Mouse (Mus musculus): Measurements from ENCODE around the gene Adcy9. TPM values are rescaled to one million over a fixed set of nuclear protein-coding genes. Genes with fewer than 3 reads are reported as not detected.

The Adcy9 gene
- polyA plus RNA-seq, 1 experiment from 2014 or later: 1.3 TPM

- Histone ChIP-seq H3K4me1 (ENCODE audit: control insufficient read depth, insufficient read depth, low read length) (no peaks in the 10 kb centered on the region), H3K36me3 (ENCODE audit: control insufficient read depth, insufficient read depth, low read length) (no peaks in the 10 kb centered on the region), H3K27ac (ENCODE audit: low read depth, low read length) (no peak overlapping the region), H3K27me3 (ENCODE audit: control insufficient read depth, insufficient read depth, low read length) (no peaks in the 10 kb centered on the region), H3K9ac (ENCODE audit: low read length) (no peak overlapping the region), H3K9me3 (ENCODE audit: control insufficient read depth, low read length) (no peaks in the 10 kb centered on the region), H3K4me2 (no peak overlapping the region), H3K4me3 (ENCODE audit: low read depth, low read length) (no peak overlapping the region)
- WGBS: 77% methylated on average over 3 of the region's 3 CpGs
- no peak for ATAC-seq (ENCODE audit: low FRiP score)
- DNase-seq (ENCODE audit: low spot score, missing footprints): no peak
Measured at GRCm38 (mm10) chr16:4320856-4321255, 99.4 kb downstream of the Adcy9 start.

GRCm38 (mm10) chr16:4318001-4318526 is 102.2 kb downstream of the Adcy9 start:
- Histone ChIP-seq H3K4me1 (ENCODE audit: control insufficient read depth, insufficient read depth, low read length) (no peaks in the 10 kb centered on the region), H3K27ac (ENCODE audit: low read depth, low read length) (no peak overlapping the region), H3K4me2 (no peak overlapping the region), H3K36me3 (ENCODE audit: control insufficient read depth, insufficient read depth, low read length) (no peaks in the 10 kb centered on the region), H3K4me3 (ENCODE audit: low read depth, low read length) (no peak overlapping the region), H3K9ac (ENCODE audit: low read length) (no peak overlapping the region), H3K9me3 (ENCODE audit: control insufficient read depth, low read length) (no peaks in the 10 kb centered on the region), H3K27me3 (ENCODE audit: control insufficient read depth, insufficient read depth, low read length) (no peaks in the 10 kb centered on the region)
- WGBS: 72% methylated on average over 6 of the region's 6 CpGs
- DNase-seq (ENCODE audit: low spot score, missing footprints) (no peak), ATAC-seq (ENCODE audit: low FRiP score) (no peak)

- H3K36me3 ChIP-seq (ENCODE audit: control insufficient read depth, insufficient read depth, low read length): no peaks in the 10 kb centered on the region
Measured at GRCm38 (mm10) chr16:4316094-4316474, 104.2 kb downstream of the Adcy9 start.

GRCm38 (mm10) chr16:4315352-4316093 is 104.8 kb downstream of the Adcy9 start:
- DNase-seq (ENCODE audit: low spot score, missing footprints): no peak
- 80% methylated on average over 2 of the region's 2 CpGs for WGBS
- Histone ChIP-seq H3K9me3 (ENCODE audit: control insufficient read depth, low read length) (no peaks in the 10 kb centered on the region), H3K4me1 (ENCODE audit: control insufficient read depth, insufficient read depth, low read length) (no peaks in the 10 kb centered on the region), H3K9ac (ENCODE audit: low read length) (no peak overlapping the region), H3K4me2 (no peak overlapping the region), H3K4me3 (ENCODE audit: low read depth, low read length) (no peak overlapping the region), H3K27ac (ENCODE audit: low read depth, low read length) (no peak overlapping the region), H3K36me3 (ENCODE audit: control insufficient read depth, insufficient read depth, low read length) (no peaks in the 10 kb centered on the region), H3K27me3 (ENCODE audit: control insufficient read depth, insufficient read depth, low read length) (no peaks in the 10 kb centered on the region)
- ATAC-seq (ENCODE audit: low FRiP score): no peak

More at GRCm38 (mm10) chr16:4316094-4316474, 104.2 kb downstream of the Adcy9 start:
- ATAC-seq (ENCODE audit: low FRiP score): peak; percentile 63; the same call in 1 of the 2 replicates
- no peak overlapping the region for H3K27ac ChIP-seq (ENCODE audit: low read depth, low read length)
- H3K27me3 ChIP-seq (ENCODE audit: control insufficient read depth, insufficient read depth, low read length): no peaks in the 10 kb centered on the region
- H3K9me3 ChIP-seq (ENCODE audit: control insufficient read depth, low read length): no peaks in the 10 kb centered on the region
- 36% methylated on average over 3 of the region's 3 CpGs for WGBS
- no peak overlapping the region for H3K4me3 ChIP-seq (ENCODE audit: low read depth, low read length)
- peak; percentile 96 for DNase-seq (ENCODE audit: low spot score, missing footprints)
- no peaks in the 10 kb centered on the region for H3K4me1 ChIP-seq (ENCODE audit: control insufficient read depth, insufficient read depth, low read length)
- no peak overlapping the region for H3K9ac ChIP-seq (ENCODE audit: low read length)
- no peak overlapping the region for H3K4me2 ChIP-seq

- ATAC-seq (ENCODE audit: low FRiP score) (no peak), DNase-seq (ENCODE audit: low spot score, missing footprints) (no peak)
- 88% methylated on average over 4 of the region's 4 CpGs for WGBS
- H3K36me3 ChIP-seq (ENCODE audit: control insufficient read depth, insufficient read depth, low read length): no peaks in the 10 kb centered on the region
- H3K27me3 ChIP-seq (ENCODE audit: control insufficient read depth, insufficient read depth, low read length): no peaks in the 10 kb centered on the region
- no peaks in the 10 kb centered on the region for H3K9me3 ChIP-seq (ENCODE audit: control insufficient read depth, low read length)
- H3K4me1 ChIP-seq (ENCODE audit: control insufficient read depth, insufficient read depth, low read length): no peaks in the 10 kb centered on the region
- no peak overlapping the region for H3K4me2 ChIP-seq
- no peak overlapping the region for H3K27ac ChIP-seq (ENCODE audit: low read depth, low read length)
- H3K9ac ChIP-seq (ENCODE audit: low read length): no peak overlapping the region
- no peak overlapping the region for H3K4me3 ChIP-seq (ENCODE audit: low read depth, low read length)
Measured at GRCm38 (mm10) chr16:4314891-4315290, 105.4 kb downstream of the Adcy9 start.

- DNase-seq (ENCODE audit: low spot score, missing footprints): no peak
- H3K4me1 ChIP-seq (ENCODE audit: control insufficient read depth, insufficient read depth, low read length): no peaks in the 10 kb centered on the region
- H3K9ac ChIP-seq (ENCODE audit: low read length): no peak overlapping the region
- H3K9me3 ChIP-seq (ENCODE audit: control insufficient read depth, low read length): no peaks in the 10 kb centered on the region
- H3K4me3 ChIP-seq (ENCODE audit: low read depth, low read length): no peak overlapping the region
- 58% methylated on average over 2 of the region's 2 CpGs for WGBS
- no peaks in the 10 kb centered on the region for H3K36me3 ChIP-seq (ENCODE audit: control insufficient read depth, insufficient read depth, low read length)
- no peaks in the 10 kb centered on the region for H3K27me3 ChIP-seq (ENCODE audit: control insufficient read depth, insufficient read depth, low read length)
- no peak overlapping the region for H3K4me2 ChIP-seq
- ATAC-seq (ENCODE audit: low FRiP score): no peak
- no peak overlapping the region for H3K27ac ChIP-seq (ENCODE audit: low read depth, low read length)
Measured at GRCm38 (mm10) chr16:4312018-4312417, 108.3 kb downstream of the Adcy9 start.

- no peak overlapping the region for H3K4me2 ChIP-seq
- no peaks in the 10 kb centered on the region for H3K4me1 ChIP-seq (ENCODE audit: control insufficient read depth, insufficient read depth, low read length)
- H3K9me3 ChIP-seq (ENCODE audit: control insufficient read depth, low read length): no peaks in the 10 kb centered on the region
- H3K9ac ChIP-seq (ENCODE audit: low read length): no peak overlapping the region
- H3K36me3 ChIP-seq (ENCODE audit: control insufficient read depth, insufficient read depth, low read length): no peaks in the 10 kb centered on the region
- H3K27me3 ChIP-seq (ENCODE audit: control insufficient read depth, insufficient read depth, low read length): no peaks in the 10 kb centered on the region
- WGBS: 47% methylated on average over 2 of the region's 2 CpGs
- DNase-seq (ENCODE audit: low spot score, missing footprints): no peak
- H3K4me3 ChIP-seq (ENCODE audit: low read depth, low read length): no peak overlapping the region
- no peak overlapping the region for H3K27ac ChIP-seq (ENCODE audit: low read depth, low read length)
- no peak for ATAC-seq (ENCODE audit: low FRiP score)
Measured at GRCm38 (mm10) chr16:4311608-4312007, 108.7 kb downstream of the Adcy9 start.

- H3K9me3 ChIP-seq (ENCODE audit: control insufficient read depth, low read length): no peaks in the 10 kb centered on the region
- no peak overlapping the region for H3K27ac ChIP-seq (ENCODE audit: low read depth, low read length)
- ATAC-seq (ENCODE audit: low FRiP score) (no peak), DNase-seq (ENCODE audit: low spot score, missing footprints) (no peak)
- H3K9ac ChIP-seq (ENCODE audit: low read length): no peak overlapping the region
- H3K4me1 ChIP-seq (ENCODE audit: control insufficient read depth, insufficient read depth, low read length): no peaks in the 10 kb centered on the region
- 94% methylated on average over 4 of the region's 4 CpGs for WGBS
- no peak overlapping the region for H3K4me3 ChIP-seq (ENCODE audit: low read depth, low read length)
- H3K27me3 ChIP-seq (ENCODE audit: control insufficient read depth, insufficient read depth, low read length): no peaks in the 10 kb centered on the region
- H3K4me2 ChIP-seq: no peak overlapping the region
- no peaks in the 10 kb centered on the region for H3K36me3 ChIP-seq (ENCODE audit: control insufficient read depth, insufficient read depth, low read length)
Measured at GRCm38 (mm10) chr16:4307795-4308194, 112.5 kb downstream of the Adcy9 start.

GRCm38 (mm10) chr16:4304176-4304922 is 115.9 kb downstream of the Adcy9 start:
- no peak overlapping the region for H3K4me2 ChIP-seq
- no peaks in the 10 kb centered on the region for H3K4me1 ChIP-seq (ENCODE audit: control insufficient read depth, insufficient read depth, low read length)
- DNase-seq (ENCODE audit: low spot score, missing footprints) (no peak), ATAC-seq (ENCODE audit: low FRiP score) (no peak)
- no peaks in the 10 kb centered on the region for H3K9me3 ChIP-seq (ENCODE audit: control insufficient read depth, low read length)
- 68% methylated on average over 12 of the region's 12 CpGs for WGBS
- no peaks in the 10 kb centered on the region for H3K27me3 ChIP-seq (ENCODE audit: control insufficient read depth, insufficient read depth, low read length)
- no peak overlapping the region for H3K27ac ChIP-seq (ENCODE audit: low read depth, low read length)
- H3K36me3 ChIP-seq (ENCODE audit: control insufficient read depth, insufficient read depth, low read length): no peaks in the 10 kb centered on the region
- H3K9ac ChIP-seq (ENCODE audit: low read length): no peak overlapping the region
- no peak overlapping the region for H3K4me3 ChIP-seq (ENCODE audit: low read depth, low read length)
